Mouse (Mus musculus): ENCODE data around the gene Hdgfl1.

The Hdgfl1 gene

GRCm38 (mm10) chr13:26769955-26770354 is at the start of gene Hdgfl1:
Gene Hdgfl1 (minus strand): TSS chr13:26770165.
- DNase-seq (ENCODE audit: low spot score) = no peak

- DNase-seq (ENCODE audit: low spot score) = no peak
These were observed 25.5 kb upstream of the Hdgfl1 start for GRCm38 (mm10) chr13:26795460-26795859.

- no peak for DNase-seq (ENCODE audit: low spot score)
These were observed 541 bp downstream of the Hdgfl1 start for GRCm38 (mm10) chr13:26769424-26769823.

GRCm38 (mm10) chr13:26761966-26762803 is 7.8 kb downstream of the Hdgfl1 start:
- DNase-seq (ENCODE audit: low spot score) = no peak

GRCm38 (mm10) chr13:26752863-26753262 is 17.1 kb downstream of the Hdgfl1 start:
- DNase-seq (ENCODE audit: low spot score) = no peak

GRCm38 (mm10) chr13:26752414-26752813 is 17.6 kb downstream of the Hdgfl1 start:
- DNase-seq (ENCODE audit: low spot score) = no peak

GRCm38 (mm10) chr13:26745760-26746457 is 24.1 kb downstream of the Hdgfl1 start:
- DNase-seq (ENCODE audit: low spot score) = peak; percentile 21

- DNase-seq (ENCODE audit: low spot score) = no peak
These were observed 24.8 kb downstream of the Hdgfl1 start for GRCm38 (mm10) chr13:26745059-26745759.

- DNase-seq (ENCODE audit: low spot score) = no peak
These were observed 25.9 kb downstream of the Hdgfl1 start for GRCm38 (mm10) chr13:26744068-26744467.

GRCm38 (mm10) chr13:26734981-26735380 is 35.0 kb downstream of the Hdgfl1 start:
- DNase-seq (ENCODE audit: low spot score) = no peak

GRCm38 (mm10) chr13:26724250-26724649 is 45.7 kb downstream of the Hdgfl1 start:
- no peak for DNase-seq (ENCODE audit: low spot score)

- no peak for DNase-seq (ENCODE audit: low spot score)
These were observed 48.6 kb downstream of the Hdgfl1 start for GRCm38 (mm10) chr13:26721333-26721732.

- no peak for DNase-seq (ENCODE audit: low spot score)
These were observed 49.0 kb downstream of the Hdgfl1 start for GRCm38 (mm10) chr13:26720917-26721316.

GRCm38 (mm10) chr13:26719146-26719715 is 50.7 kb downstream of the Hdgfl1 start:
- no peak for DNase-seq (ENCODE audit: low spot score)
